Mouse (Mus musculus) forebrain, embryonic 11.5 days (tissue): ENCODE measurements around the gene Ppm1d. TPM values are rescaled to one million over a fixed set of nuclear protein-coding genes. Genes with fewer than 3 reads are reported as not detected.

Experiments used
- ATAC-seq: fragments of 200-750 bp; cut with Nextera tagmentation; replicated peaks from 2 replicates; pipeline ENCODE4 v1.8.0; 2017; ENCODE audit warnings: moderate TSS enrichment; ENCODE audit not compliant: low FRiP score
- DNase-seq: peaks from one replicate; pipeline ENCODE4 v3.0.0-alpha.2; 2017; ENCODE audit warnings: low spot score
- H3K27ac ChIP-seq: fragments of 300-500 bp; sonication (generic); 2 replicates; pipeline ENCODE4 v1.5.1; 2014; ENCODE audit warnings: low read depth, low read length
- H3K27me3 ChIP-seq: fragments of 300-500 bp; sonication (generic); 2 replicates; pipeline ENCODE4 v1.6.1; 2014; ENCODE audit warnings: mild to moderate bottlenecking, low read length, mixed read lengths; ENCODE audit not compliant: control insufficient read depth, insufficient read depth
- H3K36me3 ChIP-seq: fragments of 300-500 bp; sonication (generic); 2 replicates; pipeline ENCODE4 v1.6.1; 2014; ENCODE audit warnings: mild to moderate bottlenecking, low read length, moderate library complexity, mixed read lengths; ENCODE audit not compliant: control insufficient read depth, insufficient read depth
- H3K4me1 ChIP-seq: fragments of 300-500 bp; sonication (generic); replicated peaks from 2 replicates; pipeline ENCODE4 v1.6.1; 2014; ENCODE audit warnings: low read length, mixed read lengths; ENCODE audit not compliant: control insufficient read depth, insufficient read depth
- H3K4me2 ChIP-seq: fragments of 300-500 bp; sonication (generic); 2 replicates; pipeline ENCODE4 v1.6.1; 2014; ENCODE audit warnings: low read depth, mild to moderate bottlenecking, low read length, moderate library complexity, mixed read lengths; ENCODE audit not compliant: severe bottlenecking
- H3K4me3 ChIP-seq: fragments of 300-500 bp; sonication (generic); 2 replicates; pipeline ENCODE4 v1.5.1; 2014; ENCODE audit warnings: low read depth, low read length
- H3K9ac ChIP-seq: fragments of 300-500 bp; sonication (generic); 2 replicates; pipeline ENCODE4 v1.6.1; 2014; ENCODE audit warnings: low read length
- H3K9me3 ChIP-seq: fragments of 300-500 bp; sonication (generic); 2 replicates; pipeline ENCODE4 v1.6.1; 2016; ENCODE audit warnings: low read length, mixed read lengths; ENCODE audit not compliant: control insufficient read depth
- WGBS: fragments of 180-500 bp; shearing (Covaris S2); extraction: QIAGEN DNeasy Blood & Tissue Kit; methylation state at CpG from one replicate; pipeline ENCODE4 v1.1.7; 2014; 5-methylcytosine and 5-hydroxymethylcytosine counted together
- polyA plus RNA-seq: library from polyadenylated mRNA; unstranded; fragments of >200 nt; fragmentation: Nextera tagmentation; extraction: Ambion mirVana; gene quantifications from 2 replicates; pipeline ENCODE4 v1.2.1, GENCODE M21; 2014

Ppm1d gene
- polyA plus RNA-seq, 1 experiment from 2014 or later, result 30.4 TPM

DNA sequence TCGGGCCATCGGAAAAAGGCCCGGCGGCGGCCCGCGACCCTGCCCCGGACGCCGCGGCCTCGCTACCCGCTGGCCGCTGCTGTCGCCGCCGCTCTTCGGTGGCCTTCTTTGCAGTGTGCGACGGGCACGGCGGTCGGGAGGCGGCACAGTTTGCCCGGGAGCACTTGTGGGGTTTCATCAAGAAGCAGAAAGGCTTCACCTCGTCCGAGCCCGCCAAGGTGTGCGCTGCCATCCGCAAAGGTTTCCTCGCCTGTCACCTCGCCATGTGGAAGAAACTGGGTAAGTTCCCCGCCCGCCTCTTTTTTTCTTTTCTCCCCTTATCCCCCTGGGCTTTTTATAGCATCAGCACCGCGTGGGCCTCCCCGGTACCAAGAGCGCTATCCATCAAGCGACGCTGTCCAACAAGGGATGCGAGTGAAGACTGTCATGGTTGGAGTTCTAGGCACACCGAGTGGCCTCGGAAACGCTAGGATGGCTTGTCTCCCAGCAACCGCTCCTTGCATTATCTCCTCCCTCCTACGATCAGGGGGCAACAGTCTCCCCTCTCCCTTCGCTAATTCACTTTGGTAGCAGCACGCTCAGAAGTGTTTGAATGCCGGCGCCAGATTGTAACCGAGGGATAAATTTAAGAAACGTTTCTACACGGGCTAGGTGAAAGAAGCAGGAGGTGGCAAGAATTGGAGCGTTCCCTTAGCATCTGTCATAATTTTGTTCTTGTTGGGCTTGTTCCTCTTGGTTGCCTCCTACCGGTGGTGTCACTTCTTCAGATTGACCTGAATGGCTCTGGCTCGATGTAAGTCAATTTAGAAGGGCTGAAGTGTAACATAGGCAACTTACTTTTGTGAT lies 824 bp downstream of the Ppm1d start:
- H3K4me1 ChIP-seq, result peaks cover 4% of the 10 kb centered on the region
- WGBS, result under 1% methylated on average over 55 of the region's 56 CpGs
- H3K4me2 ChIP-seq, result peak overlapping the region; percentile 49
- H3K9me3 ChIP-seq, result no peaks in the 10 kb centered on the region
- H3K9ac ChIP-seq, result peak overlapping the region; percentile 96
- no peaks in the 10 kb centered on the region for H3K27me3 ChIP-seq
- DNase-seq, result peak; percentile 66
- peak overlapping the region; percentile 87 for H3K27ac ChIP-seq
- no peak; the same call in none of the 2 replicates for ATAC-seq
- no peaks in the 10 kb centered on the region; the same call in 1 of the 2 replicates for H3K36me3 ChIP-seq
- peak overlapping the region; percentile 96 for H3K4me3 ChIP-seq

DNA sequence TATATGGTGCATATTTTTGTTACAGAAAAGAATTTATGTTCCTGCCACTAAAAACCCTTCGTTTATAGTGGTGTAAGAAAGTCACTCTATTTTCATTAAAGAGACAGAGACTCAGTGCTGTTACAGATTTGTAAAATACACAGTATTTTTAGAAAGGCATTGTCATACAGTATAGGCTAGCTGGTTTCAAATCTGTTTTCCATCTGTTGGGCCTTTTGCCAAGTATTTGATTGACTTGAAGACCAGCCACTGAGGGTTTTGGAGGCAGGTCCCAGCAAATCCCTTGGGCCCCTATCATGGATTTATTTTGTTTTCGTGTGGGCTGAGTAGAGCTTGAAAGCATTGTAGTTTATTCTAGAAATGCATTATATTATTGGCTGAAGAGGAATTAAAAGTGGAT lies 1.8 kb downstream of the Ppm1d start:
- Histone ChIP-seq H3K9me3 (no peaks in the 10 kb centered on the region), H3K36me3 (no peaks in the 10 kb centered on the region; the same call in 1 of the 2 replicates), H3K4me1 (peaks cover 4% of the 10 kb centered on the region), H3K4me3 (peak overlapping the region; percentile 96), H3K4me2 (peak overlapping the region; percentile 49), H3K9ac (peak overlapping the region; percentile 96; the same call in 1 of the 2 replicates), H3K27ac (no peak overlapping the region), H3K27me3 (no peaks in the 10 kb centered on the region)
- 51% methylated on average over 2 of the region's 2 CpGs for WGBS
- ATAC-seq (no peak), DNase-seq (no peak)

DNA sequence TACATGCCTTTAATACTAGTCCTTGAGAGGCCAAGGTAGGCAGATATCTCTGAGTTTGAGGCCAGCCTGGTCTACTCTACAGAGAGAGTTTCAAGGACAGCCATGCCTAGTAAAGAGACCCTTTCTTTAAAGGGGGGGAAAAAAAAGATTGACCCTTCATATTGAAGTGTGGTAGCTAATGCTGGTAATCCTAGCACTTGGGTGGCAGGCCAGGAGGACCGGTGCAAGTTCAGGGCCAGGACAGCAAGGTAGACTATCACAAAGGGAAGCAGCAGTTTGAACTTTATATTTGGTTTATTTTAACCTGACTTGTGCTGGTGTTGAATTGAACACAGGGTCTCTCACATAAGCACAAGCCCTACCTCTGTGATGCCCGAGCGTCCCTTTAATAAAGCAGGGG lies 2.3 kb downstream of the Ppm1d start:
- Histone ChIP-seq H3K36me3 (no peaks in the 10 kb centered on the region; the same call in 1 of the 2 replicates), H3K27ac (no peak overlapping the region), H3K4me2 (peak overlapping the region; percentile 49), H3K9me3 (no peaks in the 10 kb centered on the region), H3K27me3 (no peaks in the 10 kb centered on the region), H3K4me3 (peak overlapping the region; percentile 0; the same call in 1 of the 2 replicates), H3K9ac (peak overlapping the region; percentile 20; the same call in 1 of the 2 replicates), H3K4me1 (peaks cover 4% of the 10 kb centered on the region)
- ATAC-seq (no peak), DNase-seq (no peak)
- 86% methylated on average over 3 of the region's 3 CpGs for WGBS

DNA sequence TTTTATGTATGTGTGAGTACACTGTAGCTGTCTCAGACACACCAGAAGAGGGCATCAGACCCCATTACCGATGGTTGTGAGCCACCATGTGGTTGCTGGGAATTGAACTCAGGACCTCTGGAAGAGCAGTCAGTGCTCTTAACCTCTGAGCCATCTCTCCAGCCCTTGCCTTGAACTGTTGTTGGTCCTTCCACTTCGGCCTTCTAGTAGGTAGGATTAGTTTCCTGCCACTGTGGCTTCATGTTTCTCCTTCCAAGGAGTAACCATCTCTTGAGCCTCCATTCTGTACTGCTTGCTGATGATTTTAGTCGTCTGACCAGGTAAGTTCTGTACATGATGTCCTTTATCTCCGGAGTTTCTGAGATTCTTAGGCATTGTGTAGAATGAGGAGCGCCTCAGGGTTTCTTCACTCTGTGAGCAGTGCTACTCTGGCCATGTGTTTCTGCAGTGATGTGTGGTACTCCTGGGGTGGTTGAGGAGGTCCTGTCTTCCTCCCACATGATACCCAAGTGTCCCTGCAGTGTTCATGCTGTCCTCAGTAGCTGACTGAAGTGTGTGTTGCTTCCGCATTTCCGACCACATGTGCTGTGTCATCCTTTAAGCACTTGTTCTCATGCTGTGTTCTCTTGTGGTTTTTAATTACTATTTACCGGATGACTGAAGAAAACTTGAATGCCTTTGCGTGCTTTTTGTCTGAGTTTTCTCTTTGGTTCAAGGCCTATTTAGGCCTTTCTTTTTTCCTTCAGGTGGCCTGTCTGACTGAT lies 12.7 kb downstream of the Ppm1d start:
- Histone ChIP-seq H3K36me3 (no peaks in the 10 kb centered on the region; the same call in 1 of the 2 replicates), H3K4me3 (no peak overlapping the region), H3K4me2 (no peak overlapping the region), H3K9ac (no peak overlapping the region), H3K27me3 (no peaks in the 10 kb centered on the region), H3K4me1 (no peaks in the 10 kb centered on the region), H3K9me3 (no peaks in the 10 kb centered on the region), H3K27ac (no peak overlapping the region)
- no peak for DNase-seq
- ATAC-seq, result no peak
- 65% methylated on average over 9 of the region's 9 CpGs for WGBS

DNA sequence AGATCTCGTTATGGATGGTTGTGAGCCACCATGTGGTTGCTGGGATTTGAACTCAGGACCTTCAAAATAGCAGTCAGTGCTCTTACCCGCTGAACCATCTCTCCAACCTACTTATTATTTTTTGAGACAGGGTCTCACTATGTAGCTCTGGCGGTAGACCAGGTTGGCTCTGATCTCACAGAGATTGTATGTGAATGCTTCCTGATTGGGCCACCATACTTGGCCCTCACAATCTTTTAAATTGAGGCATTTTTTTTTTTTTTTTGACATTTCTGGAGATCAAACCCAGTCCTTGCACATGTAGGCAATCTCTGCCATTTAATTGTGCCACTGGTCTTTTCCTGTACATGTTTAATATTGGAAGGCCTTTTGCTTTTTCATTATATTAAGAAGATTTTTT lies 17.7 kb downstream of the Ppm1d start:
- Histone ChIP-seq H3K9ac (no peak overlapping the region), H3K36me3 (no peaks in the 10 kb centered on the region; the same call in 1 of the 2 replicates), H3K4me3 (no peak overlapping the region), H3K9me3 (no peaks in the 10 kb centered on the region), H3K27ac (no peak overlapping the region), H3K4me1 (no peaks in the 10 kb centered on the region), H3K4me2 (no peak overlapping the region), H3K27me3 (no peaks in the 10 kb centered on the region)
- no peak for ATAC-seq
- no peak for DNase-seq
- 96% methylated on average over 3 of the region's 3 CpGs for whole genome bisulfite sequencing

DNA sequence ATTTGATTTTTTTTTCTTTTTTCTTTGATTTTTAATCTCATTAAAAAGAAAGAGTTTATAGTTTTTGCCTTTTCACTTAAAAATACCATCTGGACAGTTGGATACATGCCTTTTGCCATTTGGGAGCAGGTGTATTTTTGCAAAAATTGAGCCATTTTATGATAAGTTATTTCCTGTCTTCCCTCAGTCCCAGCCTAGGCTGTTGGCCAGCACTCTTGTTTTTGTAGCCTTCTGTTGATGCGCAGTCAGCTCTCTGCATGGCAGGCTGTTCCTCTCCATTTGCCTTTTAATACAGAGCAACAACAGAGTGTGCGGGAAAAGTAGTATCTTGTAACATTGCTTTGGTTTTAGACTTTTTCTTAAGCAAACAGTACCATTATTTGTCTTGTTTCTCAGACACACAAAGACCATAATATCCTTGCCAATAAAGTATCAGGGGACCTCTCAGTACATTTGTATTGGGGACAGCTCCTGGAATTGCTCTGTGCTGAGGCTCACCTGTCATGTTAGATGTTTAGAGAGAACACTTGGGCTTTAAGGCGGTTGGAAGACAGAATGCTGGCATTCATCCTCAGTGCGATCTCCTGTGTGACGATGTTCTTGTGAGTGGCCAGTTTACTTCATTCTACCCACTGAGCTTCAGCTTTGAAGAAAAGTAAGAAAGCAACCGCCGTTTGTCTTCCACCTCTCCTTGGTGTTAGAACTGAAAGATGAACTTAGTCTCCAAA lies 18.3 kb downstream of the Ppm1d start:
- Histone ChIP-seq H3K4me2 (no peak overlapping the region), H3K36me3 (no peaks in the 10 kb centered on the region; the same call in 1 of the 2 replicates), H3K9me3 (no peaks in the 10 kb centered on the region), H3K27me3 (no peaks in the 10 kb centered on the region), H3K27ac (no peak overlapping the region), H3K4me1 (no peaks in the 10 kb centered on the region), H3K9ac (no peak overlapping the region), H3K4me3 (no peak overlapping the region)
- ATAC-seq, result no peak
- DNase-seq, result no peak
- 93% methylated on average over 7 of the region's 7 CpGs for WGBS

DNA sequence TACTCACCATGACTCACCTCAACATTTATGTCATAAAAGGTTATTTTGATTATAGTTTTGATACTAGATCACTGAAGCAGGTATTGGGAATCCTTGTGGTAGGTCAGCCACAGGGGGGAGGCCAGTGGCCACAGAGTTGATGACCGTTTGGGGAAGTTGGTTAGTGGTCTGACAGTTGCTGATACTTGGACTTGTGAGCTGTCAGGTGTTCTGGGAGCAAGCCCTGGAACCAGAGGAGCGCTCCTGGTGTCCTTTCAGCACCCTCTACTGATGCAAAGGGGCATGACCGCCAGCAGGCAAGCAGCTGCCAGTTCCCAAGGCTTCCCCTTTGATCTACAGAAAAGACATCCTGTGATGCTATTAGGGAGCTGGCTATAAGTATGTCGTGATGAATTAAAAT lies 23.7 kb downstream of the Ppm1d start:
- ATAC-seq (no peak), DNase-seq (peak; percentile 59)
- no peak overlapping the region for H3K4me3 ChIP-seq
- H3K36me3 ChIP-seq, result no peaks in the 10 kb centered on the region; the same call in 1 of the 2 replicates
- no peaks in the 10 kb centered on the region for H3K27me3 ChIP-seq
- H3K9me3 ChIP-seq, result no peaks in the 10 kb centered on the region
- no peak overlapping the region for H3K9ac ChIP-seq
- H3K27ac ChIP-seq, result no peak overlapping the region
- no peaks in the 10 kb centered on the region for H3K4me1 ChIP-seq
- 63% methylated on average over 4 of the region's 4 CpGs for WGBS
- no peak overlapping the region for H3K4me2 ChIP-seq

DNA sequence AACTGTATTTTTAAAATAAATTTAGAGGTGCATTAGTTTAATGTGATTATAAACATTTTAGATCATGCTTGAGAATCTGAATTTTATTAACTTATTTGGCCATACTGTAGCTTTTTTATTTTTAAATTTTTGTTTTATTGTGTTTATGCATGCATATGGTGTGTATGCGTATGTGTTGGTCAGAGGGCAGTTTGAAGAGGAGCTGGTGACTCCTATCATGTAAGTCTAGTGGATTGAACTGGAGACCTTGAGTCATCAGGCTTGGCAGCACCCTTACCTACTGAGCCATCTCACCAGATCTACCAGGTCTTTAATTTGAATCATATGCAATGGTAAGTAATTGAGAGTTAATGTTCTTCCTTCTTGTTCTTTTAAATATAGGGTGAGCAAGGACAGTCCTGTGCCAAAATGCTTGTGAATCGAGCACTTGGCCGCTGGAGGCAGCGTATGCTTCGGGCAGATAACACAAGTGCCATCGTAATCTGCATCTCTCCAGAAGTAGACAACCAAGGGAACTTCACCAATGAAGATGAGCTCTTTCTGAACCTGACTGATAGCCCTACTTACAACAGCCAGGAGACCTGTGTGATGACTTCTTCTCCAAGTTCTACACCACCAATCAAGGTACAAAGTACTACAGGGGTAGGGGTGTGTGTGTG lies 28.3 kb downstream of the Ppm1d start:
- Histone ChIP-seq H3K27ac (no peak overlapping the region), H3K36me3 (no peaks in the 10 kb centered on the region; the same call in 1 of the 2 replicates)
- WGBS, result 95% methylated on average over 6 of the region's 6 CpGs

More for the DNA sequence above, 28.3 kb downstream of the Ppm1d start:
- Histone ChIP-seq H3K9me3 (no peaks in the 10 kb centered on the region), H3K4me1 (no peaks in the 10 kb centered on the region), H3K27me3 (no peaks in the 10 kb centered on the region), H3K9ac (no peak overlapping the region), H3K4me3 (no peak overlapping the region), H3K4me2 (no peak overlapping the region)
- ATAC-seq, result no peak
- DNase-seq, result no peak
